Mouse (Mus musculus): Measurements from ENCODE around the gene Lrrc8a.

Lrrc8a gene

GRCm38 (mm10) chr2:30306087-30306486 is 68.6 kb downstream of the Lrrc8a start:
- DNase-seq (ENCODE audit: low spot score), result no peak

DNA sequence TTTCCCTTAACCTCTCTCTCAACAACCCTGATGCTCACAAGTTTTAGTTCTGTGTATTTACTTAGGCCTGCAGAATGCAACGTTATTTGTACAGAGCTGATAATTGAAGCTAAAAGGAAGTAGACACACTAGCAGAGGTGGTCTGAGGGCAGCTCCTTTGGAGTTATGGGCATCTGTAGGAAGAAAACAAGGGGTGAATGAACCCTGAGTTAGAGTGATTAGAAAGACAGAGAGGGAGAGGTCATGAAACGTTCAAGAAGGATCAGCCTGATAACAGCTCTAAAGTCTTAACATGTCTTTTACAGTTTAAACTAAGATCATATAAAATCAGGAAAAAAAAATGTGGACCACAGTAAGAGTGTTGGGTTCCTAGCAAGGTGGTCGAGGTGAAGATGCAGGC is 71.8 kb downstream of the Lrrc8a start:
- no peak for DNase-seq (ENCODE audit: low spot score)

DNA sequence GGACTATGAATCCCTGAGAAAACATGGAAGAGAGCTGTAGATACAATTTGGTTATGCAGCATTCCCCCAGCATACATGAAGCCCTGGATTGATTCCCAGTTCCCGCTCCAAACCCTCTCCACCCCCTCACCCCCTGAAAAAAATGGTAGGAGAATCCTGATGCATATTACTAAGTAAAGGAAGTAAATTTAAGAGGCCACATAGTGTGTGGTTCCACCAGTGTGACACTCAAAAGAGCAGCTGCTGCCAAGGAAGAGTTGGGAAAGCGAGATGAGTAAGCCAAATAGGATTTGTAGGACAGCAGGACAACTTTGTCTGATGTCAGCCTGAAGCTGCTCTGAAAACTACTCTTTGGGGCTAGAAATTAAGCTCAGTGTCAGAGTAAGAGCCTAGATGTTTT is 74.0 kb downstream of the Lrrc8a start:
- DNase-seq (ENCODE audit: low spot score), result no peak
